Mouse (Mus musculus) heart, postnatal 0 days (tissue): ENCODE data around the gene Rnf150.

Experiments used
- CTCF ChIP-seq: IDR thresholded peaks from 2 replicates; pipeline ENCODE4 v1.5.1; 2016; ENCODE audit warnings: antibody characterized with exemption, control low read depth, low read depth
- EP300 ChIP-seq: IDR thresholded peaks from 2 replicates; pipeline ENCODE4 v1.6.1; 2016; ENCODE audit warnings: antibody characterized with exemption, low read depth

DNA sequence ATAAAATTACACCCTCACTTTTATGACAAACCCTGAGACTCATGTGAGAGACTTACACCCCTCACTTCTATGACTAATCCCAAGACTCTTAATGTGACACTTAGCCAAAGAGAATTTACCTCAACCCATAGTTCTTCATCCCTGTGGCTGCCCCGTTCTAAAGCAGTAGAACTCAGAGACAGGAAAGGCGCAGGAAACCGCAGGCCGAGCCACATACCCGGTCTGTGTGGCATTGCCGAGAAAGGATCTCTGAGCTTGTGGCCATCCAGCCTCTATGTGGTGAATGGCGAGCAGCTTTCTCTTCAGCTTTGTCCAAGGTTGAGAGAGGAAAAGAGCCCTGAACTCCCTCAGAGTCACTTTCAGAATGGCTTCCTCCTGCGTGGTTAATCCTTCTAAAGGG is 223.5 kb downstream of the Rnf150 start:
- no peak for TF ChIP-seq CTCF
- TF ChIP-seq EP300: no peak
